Mouse (Mus musculus) brain, adult 10 weeks (tissue): ENCODE measurements around the gene Mrrf. TPM values are rescaled to one million over a fixed set of nuclear protein-coding genes. Genes with fewer than 3 reads are reported as not detected.

ENCODE experiments used
- polyA plus RNA-seq: library from polyadenylated mRNA; stranded (reverse); fragments of 350-450 nt; fragmentation: Illumina TruSeq; extraction: RNeasy Lipid Tissue Mini Kit (QIAGEN cat#74804); gene quantifications from one replicate; pipeline ENCODE4 v1.2.3, GENCODE M21; 2015; ENCODE audit warnings: low read depth, low replicate concordance

The Mrrf gene
- 19.6 TPM for polyA plus RNA-seq

DNA sequence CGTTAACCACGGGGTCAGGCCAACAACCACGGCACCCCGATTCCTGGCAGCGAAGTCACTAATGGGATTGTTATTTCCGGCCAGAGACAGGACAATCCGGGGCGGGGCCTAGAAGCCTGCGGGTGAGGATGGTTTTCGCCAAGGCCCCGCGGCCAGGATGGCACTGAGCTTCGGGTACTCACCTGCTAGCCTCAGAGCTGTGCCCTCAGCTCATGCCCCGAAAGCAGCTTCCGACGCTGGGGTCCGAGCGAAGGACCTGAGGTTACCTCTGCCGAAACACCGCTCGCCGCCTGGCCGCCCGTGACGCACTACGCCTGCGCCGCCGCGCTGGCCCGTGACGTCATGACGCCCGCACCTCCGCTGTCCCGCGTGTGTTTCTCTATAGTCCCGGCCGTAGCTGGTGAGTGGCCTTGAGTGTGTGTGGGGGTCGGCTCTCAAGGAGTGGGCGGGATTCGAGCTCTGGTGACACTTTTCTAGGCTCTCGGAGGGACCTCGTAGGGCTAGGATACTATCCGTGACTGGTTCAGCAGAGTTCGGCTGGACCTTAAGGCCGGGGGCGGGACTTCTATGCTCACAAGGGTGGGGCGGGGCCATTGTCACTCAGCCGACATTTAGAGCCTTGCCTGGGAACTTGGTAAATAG is at the start of gene Mrrf, which contains the start of gene Rbm18:
Mrrf (plus strand) TSS at position 90 of the 642 bp plus-strand sequence.
Rbm18 (minus strand) TSS at position 474 of the 642 bp plus-strand sequence.

DNA sequence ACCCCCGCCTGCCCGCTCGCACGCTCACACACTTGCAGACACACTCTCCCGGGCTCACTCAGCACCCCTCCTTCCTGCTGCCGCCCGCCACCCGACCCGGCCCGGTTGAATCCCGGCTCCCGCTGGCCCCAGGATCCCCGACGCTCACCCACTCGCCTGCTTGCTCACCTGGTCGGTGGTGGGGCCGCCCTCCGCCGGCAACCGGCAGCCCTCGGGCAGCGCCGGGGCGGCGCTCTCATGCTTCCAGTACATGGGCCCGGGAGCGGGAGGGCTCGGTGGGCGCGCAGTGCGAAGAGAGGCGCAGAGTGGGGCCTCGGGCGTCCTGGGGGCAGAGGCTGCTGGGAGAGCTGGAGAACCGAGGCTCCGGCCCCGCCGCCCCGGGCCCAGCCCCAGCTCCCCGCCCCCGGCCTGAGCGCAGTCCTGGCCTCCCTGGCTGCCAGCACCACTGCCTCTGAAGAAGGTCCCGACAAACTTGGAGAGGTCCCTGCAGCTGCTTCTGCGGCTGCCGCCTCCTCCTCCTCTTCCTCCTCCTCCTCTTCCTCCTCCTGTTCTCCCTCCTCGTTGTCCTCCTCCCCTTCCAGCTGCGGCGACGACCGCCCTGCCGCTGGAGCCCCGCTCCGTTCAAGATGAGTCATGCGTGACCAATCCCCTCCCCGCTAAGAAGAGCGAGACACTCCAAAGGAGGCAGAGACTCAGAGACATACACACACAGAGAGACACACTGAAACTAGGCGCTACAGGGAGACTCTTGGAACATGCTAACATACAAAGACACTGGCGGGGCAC is 31.0 kb upstream of the Mrrf start, which contains the start of gene Lhx6:
Lhx6 (minus strand) TSS at position 453 of the 786 bp plus-strand sequence.

DNA sequence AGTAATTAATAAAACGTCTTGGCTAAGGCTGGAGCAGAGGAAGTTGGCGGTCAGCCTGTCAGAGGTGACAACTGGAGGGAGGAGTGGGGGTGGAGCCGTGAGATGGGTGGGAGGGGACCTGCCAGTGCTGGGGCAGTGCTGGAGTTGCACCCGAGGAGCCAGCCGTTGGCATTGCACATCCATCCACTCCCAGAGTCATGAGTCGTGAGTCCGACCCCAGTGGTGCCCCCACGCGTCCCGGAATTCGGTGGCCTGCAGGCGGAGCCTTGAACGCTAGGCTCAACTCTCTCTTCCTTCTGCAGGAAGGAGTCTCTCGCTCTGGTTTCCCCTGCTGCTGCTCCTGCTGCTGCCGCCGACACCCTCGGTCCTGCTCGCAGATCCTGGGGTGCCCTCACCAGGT is 94.2 kb downstream of the Mrrf start, which contains the start of gene Ptgs1:
Ptgs1 (plus strand) TSS at position 61 of the 400 bp plus-strand sequence.

Other genes starting within 250 kb of the Mrrf start
- 32.9 TPM for gene Ttll11, start 156.5 kb upstream of the Mrrf start, polyA plus RNA-seq
- 313 TPM for gene Ndufa8, start 87.0 kb upstream of the Mrrf start, polyA plus RNA-seq
- gene Morn5, start 86.9 kb upstream of the Mrrf start, polyA plus RNA-seq = 3.0 TPM
- 10.0 TPM for gene Lhx6, start 31.0 kb upstream of the Mrrf start, polyA plus RNA-seq
- 67.4 TPM for gene Rbm18, start 384 bp downstream of the Mrrf start, polyA plus RNA-seq
- 12.2 TPM for gene Ptgs1, start 94.0 kb downstream of the Mrrf start, polyA plus RNA-seq
- not detected for gene Olfr338, start 237.1 kb downstream of the Mrrf start, polyA plus RNA-seq